Mouse (Mus musculus) kidney, adult 2 months (tissue): Measurements from ENCODE around the gene Prr15l. TPM values are rescaled to one million over a fixed set of nuclear protein-coding genes. Genes with fewer than 3 reads are reported as not detected.

Experiments used
- DNase-seq: peaks from one replicate; pipeline ENCODE4 v3.0.0; 2021
- H3K27ac ChIP-seq: fragments of 200-500 bp; 2 replicates; pipeline ENCODE4 v1.5.1; 2012; ENCODE audit warnings: low read depth, low read length, control low read depth, inconsistent platforms; ENCODE audit not compliant: insufficient read depth
- H3K27me3 ChIP-seq: fragments of 200-500 bp; replicated peaks from 2 replicates; pipeline ENCODE4 v1.6.1; 2012; ENCODE audit warnings: mild to moderate bottlenecking, moderate library complexity, low read length, inconsistent platforms; ENCODE audit not compliant: control insufficient read depth, insufficient read depth
- H3K36me3 ChIP-seq: fragments of 200-500 bp; 2 replicates; pipeline ENCODE4 v1.6.1; 2012; ENCODE audit warnings: mild to moderate bottlenecking, moderate library complexity, low read length, inconsistent platforms; ENCODE audit not compliant: control insufficient read depth, insufficient read depth
- H3K4me1 ChIP-seq: fragments of 200-500 bp; 2 replicates; pipeline ENCODE4 v1.6.1; 2011; ENCODE audit warnings: low read length; ENCODE audit not compliant: control insufficient read depth, insufficient read depth
- H3K4me3 ChIP-seq: fragments of 200-500 bp; 2 replicates; pipeline ENCODE4 v1.5.1; 2011; ENCODE audit warnings: mild to moderate bottlenecking, low read depth, low read length, control low read depth; ENCODE audit not compliant: insufficient read depth
- CTCF ChIP-seq: fragments of 200-500 bp; conservative IDR thresholded peaks from 2 replicates; pipeline ENCODE4 v1.5.1; 2011; ENCODE audit warnings: low read depth, mild to moderate bottlenecking, control low read depth, low read length, moderate library complexity, mixed read lengths; ENCODE audit not compliant: insufficient read depth, insufficient read length
- POLR2A ChIP-seq: fragments of 200-500 bp; IDR thresholded peaks from one replicate; pipeline ENCODE4 v1.6.1; 2011; ENCODE audit warnings: low read depth, low read length, control low read depth
- WGBS: fragments of 180-500 bp; shearing (Covaris S2); methylation state at CpG from one replicate; pipeline ENCODE4 v1.1.7; 2018; 5-methylcytosine and 5-hydroxymethylcytosine counted together
- polyA plus RNA-seq: library from polyadenylated mRNA; depleted of rRNA; stranded (reverse); fragments of >200 nt; gene quantifications from 2 replicates; pipeline ENCODE4 v1.2.3, GENCODE M21; 2012

The Prr15l gene
- polyA plus RNA-seq, 1 experiment: 119 TPM

- no peaks in the 10 kb centered on the region for H3K36me3 ChIP-seq
- no peaks in the 10 kb centered on the region for H3K4me1 ChIP-seq
- H3K4me3 ChIP-seq: no peak overlapping the region
- no peak overlapping the region for H3K27ac ChIP-seq
- TF ChIP-seq POLR2A (no peak), CTCF (no peak)
- DNase-seq: no peak
- no peaks in the 10 kb centered on the region for H3K27me3 ChIP-seq
- WGBS: 58% methylated on average over 11 of the region's 11 CpGs
These were observed 34.6 kb upstream of the Prr15l start for GRCm38 (mm10) chr11:96893203-96893842.

DNA sequence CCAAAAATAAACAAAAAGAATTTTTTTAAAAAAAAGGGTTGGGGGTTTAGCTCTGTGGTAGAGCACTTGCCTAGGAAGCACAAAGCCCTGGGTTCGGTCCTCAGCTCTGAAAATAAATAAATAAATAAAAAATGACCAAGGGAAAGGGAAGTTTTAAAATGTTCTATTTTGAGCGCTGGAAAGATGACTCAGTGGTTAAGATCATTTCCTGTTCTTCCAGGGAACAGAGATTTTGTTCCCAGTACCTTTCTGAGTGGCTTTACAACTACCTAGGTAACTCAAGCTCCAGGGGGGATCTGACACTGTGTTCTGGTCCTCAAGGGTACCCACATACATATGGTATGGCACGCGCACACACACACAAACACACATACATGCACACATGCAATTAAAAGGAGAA is 32.0 kb upstream of the Prr15l start:
- Histone ChIP-seq H3K27ac (no peak overlapping the region), H3K4me3 (no peak overlapping the region), H3K27me3 (no peaks in the 10 kb centered on the region), H3K36me3 (no peaks in the 10 kb centered on the region), H3K4me1 (no peaks in the 10 kb centered on the region)
- no peak for DNase-seq
- TF ChIP-seq CTCF (no peak), POLR2A (no peak)
- 74% methylated on average over 4 of the region's 4 CpGs for WGBS

- TF ChIP-seq CTCF (no peak), POLR2A (no peak)
- no peaks in the 10 kb centered on the region for H3K4me1 ChIP-seq
- no peak for DNase-seq
- no peaks in the 10 kb centered on the region for H3K27me3 ChIP-seq
- H3K4me3 ChIP-seq: no peak overlapping the region
- H3K36me3 ChIP-seq: no peaks in the 10 kb centered on the region
- 64% methylated on average over 13 of the region's 13 CpGs for WGBS
- H3K27ac ChIP-seq: no peak overlapping the region
These were observed 28.2 kb upstream of the Prr15l start for GRCm38 (mm10) chr11:96899449-96900306.

GRCm38 (mm10) chr11:96901332-96901731 is 26.6 kb upstream of the Prr15l start:
- H3K27ac ChIP-seq: no peak overlapping the region
- WGBS: 85% methylated on average over 9 of the region's 9 CpGs
- H3K4me3 ChIP-seq: no peak overlapping the region
- no peaks in the 10 kb centered on the region for H3K27me3 ChIP-seq
- H3K4me1 ChIP-seq: peaks cover under 1% of the 10 kb centered on the region; the same call in 1 of the 2 replicates
- no peak for DNase-seq
- H3K36me3 ChIP-seq: no peaks in the 10 kb centered on the region
- TF ChIP-seq CTCF (no peak), POLR2A (no peak)

GRCm38 (mm10) chr11:96902639-96903635 is 25.0 kb upstream of the Prr15l start:
- WGBS: 36% methylated on average over 16 of the region's 16 CpGs
- Histone ChIP-seq H3K36me3 (no peaks in the 10 kb centered on the region; the same call in 1 of the 2 replicates), H3K4me3 (no peak overlapping the region), H3K27me3 (no peaks in the 10 kb centered on the region), H3K4me1 (peaks cover 4% of the 10 kb centered on the region; the same call in 1 of the 2 replicates), H3K27ac (peak overlapping the region; percentile 42; the same call in 1 of the 2 replicates)
- TF ChIP-seq CTCF (no peak), POLR2A (no peak)
- peak; percentile 58 for DNase-seq

DNA sequence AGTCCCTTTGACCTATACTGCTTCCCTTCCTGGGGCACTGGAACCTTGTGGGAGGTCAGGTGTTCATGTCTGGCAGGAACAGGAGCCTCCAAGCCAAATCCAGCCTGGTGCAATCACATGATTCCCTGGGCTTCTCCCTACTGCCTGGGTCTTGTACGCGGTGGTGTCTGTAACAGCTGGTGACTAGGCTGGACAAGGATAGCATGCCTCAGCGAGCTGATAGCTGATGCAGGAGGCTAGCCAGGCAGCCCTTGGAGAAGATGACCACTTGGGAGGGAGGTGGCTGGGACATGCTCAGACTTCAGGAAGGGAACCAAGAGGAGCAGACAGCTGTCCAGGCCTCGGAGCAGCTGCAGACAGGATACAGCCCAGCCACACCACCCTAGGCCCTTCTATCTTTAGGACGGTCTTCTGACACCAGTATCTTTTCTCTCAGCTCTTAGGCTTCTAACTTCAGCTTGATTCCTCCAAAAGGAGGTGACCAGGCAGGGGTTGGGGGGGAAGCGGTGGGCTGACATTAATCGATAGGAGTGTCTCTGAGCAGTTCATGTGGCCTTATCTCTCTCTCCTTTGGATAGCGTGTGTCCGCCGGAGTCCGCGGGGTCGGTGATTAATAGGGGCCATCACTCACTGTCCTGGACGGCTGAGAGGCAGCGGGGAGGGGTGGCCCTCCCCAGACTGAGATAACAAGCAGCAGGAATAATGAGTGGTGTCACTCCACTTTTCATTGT is 21.3 kb upstream of the Prr15l start:
- H3K27ac ChIP-seq: no peak overlapping the region; the same call in 1 of the 2 replicates
- WGBS: 61% methylated on average over 15 of the region's 15 CpGs
- no peaks in the 10 kb centered on the region for H3K27me3 ChIP-seq
- TF ChIP-seq POLR2A (no peak), CTCF (no peak)
- no peaks in the 10 kb centered on the region; the same call in 1 of the 2 replicates for H3K36me3 ChIP-seq
- no peak overlapping the region for H3K4me3 ChIP-seq
- peaks cover 4% of the 10 kb centered on the region; the same call in 1 of the 2 replicates for H3K4me1 ChIP-seq
- DNase-seq: peak; percentile 71
